Mouse (Mus musculus) intestine, postnatal 0 days (tissue): ENCODE measurements around the gene Slc22a14. TPM values are rescaled to one million over a fixed set of nuclear protein-coding genes. Genes with fewer than 3 reads are reported as not detected.
A peak's percentile ranks its signal among the peaks of the same experiment; 100 is the strongest.

Experiments used
- ATAC-seq: fragments of 200-750 bp; cut with Nextera tagmentation; 2 replicates; pipeline ENCODE4 v1.8.0; 2017; ENCODE audit warnings: mild to moderate bottlenecking, moderate TSS enrichment, moderate library complexity
- H3K27ac ChIP-seq: fragments of 300-500 bp; sonication (generic); 2 replicates; pipeline ENCODE4 v1.5.1; 2014; ENCODE audit warnings: mild to moderate bottlenecking, low read depth, low read length, moderate library complexity
- H3K27me3 ChIP-seq: fragments of 300-500 bp; sonication (generic); replicated peaks from 2 replicates; pipeline ENCODE4 v1.6.1; 2014; ENCODE audit warnings: low read length, mixed read lengths; ENCODE audit not compliant: control insufficient read depth, insufficient read depth
- H3K36me3 ChIP-seq: fragments of 300-500 bp; sonication (generic); 2 replicates; pipeline ENCODE4 v1.6.1; 2014; ENCODE audit warnings: mild to moderate bottlenecking, moderate library complexity; ENCODE audit not compliant: control insufficient read depth, insufficient read depth
- H3K4me1 ChIP-seq: fragments of 300-500 bp; sonication (generic); replicated peaks from 2 replicates; pipeline ENCODE4 v1.6.1; 2014; ENCODE audit warnings: antibody characterized with exemption, low read length, mixed read lengths; ENCODE audit not compliant: control insufficient read depth, insufficient read depth
- H3K4me2 ChIP-seq: fragments of 300-500 bp; sonication (generic); replicated peaks from 2 replicates; pipeline ENCODE4 v1.6.1; 2014; ENCODE audit warnings: low read depth, mild to moderate bottlenecking, moderate library complexity
- H3K4me3 ChIP-seq: fragments of 300-500 bp; sonication (generic); 2 replicates; pipeline ENCODE4 v1.5.1; 2014; ENCODE audit warnings: low read depth, low read length
- H3K9ac ChIP-seq: fragments of 300-500 bp; sonication (generic); 2 replicates; pipeline ENCODE4 v1.6.1; 2014; ENCODE audit warnings: mild to moderate bottlenecking, low read depth, low read length
- H3K9me3 ChIP-seq: fragments of 300-500 bp; sonication (generic); 2 replicates; pipeline ENCODE4 v1.6.1; 2016; ENCODE audit warnings: mixed run types; ENCODE audit not compliant: control insufficient read depth
- CTCF ChIP-seq: sonication (generic); IDR thresholded peaks from 2 replicates; pipeline ENCODE4 v1.5.1; 2016; ENCODE audit warnings: low read depth, mild to moderate bottlenecking, control low read depth, antibody characterized with exemption, moderate library complexity
- WGBS: fragments of 180-500 bp; shearing (Covaris S2); extraction: QIAGEN DNeasy Blood & Tissue Kit; methylation state at CpG from one replicate; pipeline ENCODE4 v1.1.7; 2014; 5-methylcytosine and 5-hydroxymethylcytosine counted together
- polyA plus RNA-seq: library from polyadenylated mRNA; unstranded; fragments of >200 nt; fragmentation: Nextera tagmentation; extraction: Ambion mirVana; gene quantifications from 2 replicates; pipeline ENCODE4 v1.2.1, GENCODE M21; 2015

The Slc22a14 gene
- polyA plus RNA-seq, 1 experiment from 2014 or later = not detected

DNA sequence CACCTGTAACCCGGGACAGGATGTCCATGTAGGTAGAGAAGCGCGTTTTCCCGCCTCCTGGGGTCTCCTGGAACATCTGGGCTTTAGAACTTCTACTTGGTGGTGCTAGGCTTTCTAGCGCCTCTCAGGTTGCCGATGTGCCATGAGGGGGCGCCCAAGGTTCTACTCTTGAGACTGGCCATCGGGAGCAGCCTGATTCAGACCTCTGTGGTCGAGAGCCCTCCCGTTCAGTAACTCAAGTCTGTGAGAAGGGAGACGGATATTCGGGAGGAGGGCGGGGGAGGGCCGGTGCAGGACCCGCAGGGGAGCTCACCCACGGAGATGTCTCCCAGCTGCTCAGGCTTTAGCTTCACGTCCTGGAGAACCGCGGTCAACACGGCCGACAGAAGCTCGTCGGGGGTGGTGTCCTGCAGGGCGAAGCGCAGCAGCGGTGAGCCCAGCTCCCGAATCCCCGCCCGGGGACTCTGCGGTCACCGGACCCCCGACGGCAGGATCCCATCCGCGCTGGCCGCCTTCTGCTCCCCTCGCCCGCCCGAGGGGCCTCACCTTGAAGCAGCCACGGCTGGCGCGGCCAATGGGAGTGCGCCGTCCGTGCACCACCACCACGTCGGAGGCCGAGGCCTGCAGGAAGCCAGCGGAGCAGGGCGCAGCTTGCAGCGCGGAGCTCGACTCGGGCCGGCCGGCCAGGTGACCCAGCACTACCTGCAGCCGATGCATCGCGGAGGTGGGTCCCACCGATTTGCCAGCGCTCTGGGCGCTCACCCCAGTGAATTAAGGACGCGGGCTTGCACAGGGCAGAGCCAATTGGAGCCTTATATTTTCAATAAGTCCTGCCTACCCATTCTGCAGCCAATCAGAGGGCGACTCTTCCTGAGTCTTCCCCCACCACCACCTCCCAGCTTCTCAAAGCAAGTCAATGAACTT is 208.8 kb downstream of the Slc22a14 start, which contains the start of gene Acaa1b:
Gene Acaa1b, minus strand, starts transcription at position 816 of the 924 bp plus-strand sequence.
- no peaks in the 10 kb centered on the region; the same call in 1 of the 2 replicates for H3K36me3 ChIP-seq
- H3K27ac ChIP-seq = no peak within 1 kb of the TSS
- TF ChIP-seq CTCF = peak; percentile 84

DNA sequence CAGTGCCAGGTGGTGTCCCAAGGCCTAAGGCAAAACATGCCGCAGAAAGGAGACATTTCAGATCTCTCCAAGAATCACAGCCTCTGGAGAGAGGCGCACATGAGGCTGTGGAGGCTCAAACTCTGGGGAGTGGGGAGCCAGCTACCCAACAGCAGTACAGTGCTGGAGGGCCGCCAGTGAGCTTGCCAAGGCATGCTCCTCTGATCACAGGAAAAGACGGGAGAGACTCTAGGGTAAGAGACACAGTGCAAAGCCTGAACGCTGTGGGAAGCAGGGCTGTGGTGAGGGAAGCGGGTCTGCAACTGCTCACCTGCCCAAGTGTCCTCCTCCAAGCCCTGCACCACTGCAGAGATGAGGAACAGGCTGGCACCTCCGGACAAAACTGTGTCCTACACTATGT is 209.5 kb downstream of the Slc22a14 start:
- Histone ChIP-seq H3K27ac (no peak overlapping the region), H3K4me1 (no peaks in the 10 kb centered on the region; the same call in 1 of the 2 replicates), H3K36me3 (no peaks in the 10 kb centered on the region; the same call in 1 of the 2 replicates), H3K4me2 (peak overlapping the region; percentile 74), H3K27me3 (no peaks in the 10 kb centered on the region), H3K9me3 (no peaks in the 10 kb centered on the region), H3K4me3 (no peak overlapping the region), H3K9ac (no peak overlapping the region)
- ATAC-seq = 0 out of 2 replicates have a peak, but pooled peaks have one; percentile 1
- TF ChIP-seq CTCF = no peak
- WGBS = 53% methylated on average over 7 of the region's 7 CpGs

More for the DNA sequence above, 208.8 kb downstream of the Slc22a14 start, which contains the start of gene Acaa1b:
- H3K4me1 ChIP-seq = no peaks in the 10 kb centered on the region; the same call in 1 of the 2 replicates
- no peaks in the 10 kb centered on the region for H3K27me3 ChIP-seq
- peak; percentile 79 for ATAC-seq
- peak within 1 kb of the TSS; percentile 40 for H3K4me3 ChIP-seq
- H3K9ac ChIP-seq = peak within 1 kb of the TSS; percentile 26; the same call in 1 of the 2 replicates
- under 1% methylated on average over 57 of the region's 65 CpGs for WGBS
- no peaks in the 10 kb centered on the region for H3K9me3 ChIP-seq
- peak within 1 kb of the TSS; percentile 74 for H3K4me2 ChIP-seq

GRCm38 (mm10) chr9:119155416-119155815 is 209.9 kb downstream of the Slc22a14 start:
- no peak overlapping the region for H3K4me3 ChIP-seq
- no peak for TF ChIP-seq CTCF
- H3K4me1 ChIP-seq = no peaks in the 10 kb centered on the region
- no peaks in the 10 kb centered on the region; the same call in 1 of the 2 replicates for H3K36me3 ChIP-seq
- H3K27ac ChIP-seq = no peak overlapping the region
- 66% methylated on average over 8 of the region's 8 CpGs for WGBS
- H3K9me3 ChIP-seq = no peaks in the 10 kb centered on the region
- no peak for ATAC-seq
- H3K9ac ChIP-seq = no peak overlapping the region
- H3K4me2 ChIP-seq = no peak overlapping the region; the same call in 1 of the 2 replicates
- H3K27me3 ChIP-seq = no peaks in the 10 kb centered on the region

GRCm38 (mm10) chr9:119151751-119152150 is 213.6 kb downstream of the Slc22a14 start:
- no peaks in the 10 kb centered on the region for H3K27me3 ChIP-seq
- no peak overlapping the region for H3K4me3 ChIP-seq
- no peaks in the 10 kb centered on the region for H3K4me1 ChIP-seq
- TF ChIP-seq CTCF = no peak
- whole genome bisulfite sequencing = 67% methylated on average over 2 of the region's 2 CpGs
- no peak overlapping the region for H3K9ac ChIP-seq
- H3K27ac ChIP-seq = no peak overlapping the region
- no peaks in the 10 kb centered on the region; the same call in 1 of the 2 replicates for H3K36me3 ChIP-seq
- ATAC-seq = no peak
- H3K9me3 ChIP-seq = no peaks in the 10 kb centered on the region
- H3K4me2 ChIP-seq = no peak overlapping the region

DNA sequence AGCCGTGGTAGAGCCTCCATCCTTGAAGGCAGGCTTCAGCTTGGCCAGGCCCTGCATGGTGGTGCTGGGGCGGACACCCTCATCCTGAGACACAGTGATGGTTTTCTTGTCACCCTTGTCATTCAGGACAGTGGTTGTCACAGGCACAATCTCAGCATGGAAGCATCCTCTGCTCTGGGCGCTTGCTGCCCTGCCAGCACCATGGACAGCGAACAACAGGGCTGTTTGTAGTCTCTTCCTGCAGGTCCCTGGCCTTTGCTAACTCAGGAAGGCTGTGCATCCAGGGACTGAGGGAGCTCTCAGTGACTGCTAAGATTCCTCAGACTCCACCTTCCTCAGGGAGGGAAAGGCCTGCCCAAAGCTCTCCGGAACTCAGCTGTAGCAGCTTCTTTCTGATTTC is 215.8 kb downstream of the Slc22a14 start:
- Histone ChIP-seq H3K4me1 (no peaks in the 10 kb centered on the region), H3K36me3 (no peaks in the 10 kb centered on the region; the same call in 1 of the 2 replicates), H3K27me3 (no peaks in the 10 kb centered on the region), H3K9ac (no peak overlapping the region), H3K4me3 (no peak overlapping the region), H3K9me3 (no peaks in the 10 kb centered on the region), H3K4me2 (no peak overlapping the region), H3K27ac (no peak overlapping the region)
- ATAC-seq = no peak
- no peak for TF ChIP-seq CTCF
- WGBS = 17% methylated on average over 5 of the region's 5 CpGs

DNA sequence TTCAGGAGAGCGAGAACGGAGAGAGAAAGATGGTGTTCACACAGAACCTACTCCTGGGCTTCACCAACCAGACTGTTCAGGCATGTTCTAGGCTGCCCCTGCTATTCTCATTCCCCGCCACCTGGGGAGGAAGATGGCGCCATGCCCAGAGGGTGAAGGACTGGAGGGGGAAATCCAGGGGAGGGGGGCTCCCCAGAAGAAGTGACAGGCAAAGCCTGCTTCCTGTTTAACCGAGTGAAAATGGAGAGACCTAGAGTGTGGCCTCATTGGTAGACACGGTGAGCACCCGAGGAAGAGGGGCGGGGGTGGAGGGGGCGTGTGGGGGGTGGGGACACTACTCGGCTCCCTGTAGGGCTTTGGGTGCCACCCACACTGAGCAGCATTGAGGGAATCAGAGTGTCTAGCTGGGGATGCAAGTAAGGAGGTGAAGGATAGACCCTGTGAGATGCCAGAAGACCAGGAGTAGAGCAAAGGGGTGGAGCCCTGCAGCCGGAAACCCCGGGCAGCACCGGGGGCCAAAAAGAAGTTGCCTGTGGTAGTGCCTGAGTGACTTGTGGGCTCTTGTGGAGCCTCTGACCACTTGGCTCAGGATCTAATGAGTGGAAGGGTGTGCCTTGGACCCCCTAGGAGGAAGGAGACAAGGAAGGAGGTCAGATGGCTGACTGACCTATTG is 219.1 kb downstream of the Slc22a14 start:
- H3K4me3 ChIP-seq = no peak overlapping the region
- H3K4me2 ChIP-seq = no peak overlapping the region
- no peaks in the 10 kb centered on the region for H3K27me3 ChIP-seq
- H3K4me1 ChIP-seq = no peaks in the 10 kb centered on the region
- no peak overlapping the region for H3K27ac ChIP-seq
- no peak for ATAC-seq
- 65% methylated on average over 13 of the region's 13 CpGs for WGBS
- TF ChIP-seq CTCF = no peak
- H3K36me3 ChIP-seq = no peaks in the 10 kb centered on the region
- no peaks in the 10 kb centered on the region for H3K9me3 ChIP-seq
- no peak overlapping the region for H3K9ac ChIP-seq
